In the genomic region with DNA sequence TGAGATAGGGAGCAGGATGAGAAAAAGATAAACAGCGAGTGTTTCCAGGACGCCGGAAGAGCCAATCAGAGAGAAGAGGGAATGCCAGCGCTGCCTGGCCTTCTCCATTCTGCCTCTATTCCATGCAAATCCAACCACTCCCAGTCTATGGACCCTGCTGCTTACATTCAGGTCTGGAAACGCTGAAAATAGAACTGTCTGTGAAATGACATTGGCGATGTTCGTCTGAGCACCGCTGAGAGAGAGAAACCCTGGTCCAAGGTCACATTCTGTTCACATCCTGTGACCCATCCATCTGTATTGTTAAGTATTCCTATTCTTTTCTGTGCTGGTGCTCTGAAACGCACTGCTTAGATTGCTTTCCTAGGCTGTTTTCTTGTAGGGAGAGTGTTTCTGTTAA, we compare ENCODE assay signal across 11 mouse cellular contexts. TPM values are rescaled to one million over a fixed set of nuclear protein-coding genes. Genes with fewer than 3 reads are reported as not detected.
DNase-seq lines count a peak whose midpoint lies in the region; ATAC-seq lines count a peak whose summit lies in the region.
"Had no signal": no experiment of that assay in that cellular context is flagged by ENCODE, and none has a peak within 500 bp of the region (broad histone marks: within the 10 kb centered on the region; RNA-seq: fewer than 3 reads in every experiment).

No protein-coding gene starts in this region.

- peak overlapping the region; percentile 27; the same call in 1 of the 2 replicates for H3K4me3 ChIP-seq in heart, embryonic 13.5 days
- no peak overlapping the region for H3K4me3 ChIP-seq in forebrain, embryonic 11.5 days (ENCODE audit: low read depth, low read length)
- no peak overlapping the region for H3K4me3 ChIP-seq in midbrain, embryonic 11.5 days (ENCODE audit: low read depth, low read length)
- H3K4me3 ChIP-seq: limb, embryonic 15.5 days had no signal

- no peaks in the 10 kb centered on the region for H3K36me3 ChIP-seq in heart, embryonic 13.5 days
- H3K36me3 ChIP-seq in forebrain, embryonic 11.5 days (ENCODE audit: control insufficient read depth, insufficient read depth, low read length): no peaks in the 10 kb centered on the region
- H3K36me3 ChIP-seq in midbrain, embryonic 11.5 days (ENCODE audit: control insufficient read depth, insufficient read depth, low read length): no peaks in the 10 kb centered on the region
- H3K36me3 ChIP-seq: limb, embryonic 15.5 days had no signal

- ATAC-seq in heart, embryonic 13.5 days (ENCODE audit: extremely low read depth, insufficient number of reproducible peaks, low FRiP score, low TSS enrichment): no peak
- peak; percentile 66 for ATAC-seq in forebrain, embryonic 11.5 days (replicated peaks; ENCODE audit: low FRiP score)
- ATAC-seq in midbrain, embryonic 11.5 days (ENCODE audit: low FRiP score): no peak

- H3K9ac ChIP-seq in heart, embryonic 13.5 days: peak overlapping the region; percentile 28; the same call in 1 of the 2 replicates
- H3K9ac ChIP-seq in forebrain, embryonic 11.5 days (ENCODE audit: low read length): no peak overlapping the region
- peak overlapping the region; percentile 31; the same call in 1 of the 2 replicates for H3K9ac ChIP-seq in midbrain, embryonic 11.5 days (ENCODE audit: low read length)
- H3K9ac ChIP-seq: limb, embryonic 15.5 days had no signal

- H3K27me3 ChIP-seq in heart, embryonic 13.5 days (replicated peaks): no peaks in the 10 kb centered on the region
- no peaks in the 10 kb centered on the region for H3K27me3 ChIP-seq in forebrain, embryonic 11.5 days (ENCODE audit: control insufficient read depth, insufficient read depth, low read length)
- H3K27me3 ChIP-seq in midbrain, embryonic 11.5 days (ENCODE audit: control insufficient read depth, insufficient read depth, low read length): no peaks in the 10 kb centered on the region
- H3K27me3 ChIP-seq: limb, embryonic 15.5 days had no signal

- peaks cover 22% of the 10 kb centered on the region for H3K4me1 ChIP-seq in heart, embryonic 13.5 days
- H3K4me1 ChIP-seq in forebrain, embryonic 11.5 days (replicated peaks; ENCODE audit: control insufficient read depth, insufficient read depth, low read length): peaks cover 10% of the 10 kb centered on the region
- peaks cover 5% of the 10 kb centered on the region for H3K4me1 ChIP-seq in midbrain, embryonic 11.5 days (ENCODE audit: control insufficient read depth, insufficient read depth, low read length)
- H3K4me1 ChIP-seq: limb, embryonic 15.5 days had no signal

- peak overlapping the region; percentile 58 for H3K4me2 ChIP-seq in heart, embryonic 13.5 days
- H3K4me2 ChIP-seq in forebrain, embryonic 11.5 days (ENCODE audit: low read depth, low read length, severe bottlenecking): peak overlapping the region; percentile 26; the same call in 1 of the 2 replicates
- peak overlapping the region; percentile 15; the same call in 1 of the 2 replicates for H3K4me2 ChIP-seq in midbrain, embryonic 11.5 days
- H3K4me2 ChIP-seq: limb, embryonic 15.5 days had no signal

- 9% methylated on average over 9 of the region's 9 CpGs for WGBS in heart, embryonic 13.5 days
- WGBS in forebrain, embryonic 11.5 days: 27% methylated on average over 9 of the region's 9 CpGs
- WGBS in midbrain, embryonic 11.5 days: 31% methylated on average over 9 of the region's 9 CpGs

- peak overlapping the region; percentile 28; the same call in 1 of the 2 replicates for H3K27ac ChIP-seq in heart, embryonic 13.5 days (replicated peaks)
- H3K27ac ChIP-seq in forebrain, embryonic 11.5 days (ENCODE audit: low read depth, low read length): peak overlapping the region; percentile 37
- H3K27ac ChIP-seq in midbrain, embryonic 11.5 days (ENCODE audit: low read depth, low read length): peak overlapping the region; percentile 58; the same call in 1 of the 2 replicates
- H3K27ac ChIP-seq: limb, embryonic 15.5 days had no signal

- DNase-seq in heart, postnatal 4 days: no peak
- peak; percentile 62 for DNase-seq in ES-CJ7 (ENCODE audit: low read depth, low spot score)
- DNase-seq in forebrain, embryonic 11.5 days (ENCODE audit: low spot score): no peak
- peak; percentile 90 for DNase-seq in midbrain, embryonic 11.5 days (ENCODE audit: low spot score, missing footprints)
- DNase-seq in kidney, adult 8-10 months: no peak
- DNase-seq in frontal cortex, postnatal 25 days (ENCODE audit: low spot score in 2 of 2): no peak
- no peak for DNase-seq in kidney, postnatal 14 days
- DNase-seq: cerebellum, adult 18-20 months; kidney, postnatal 4 days had no signal

- no peaks in the 10 kb centered on the region for H3K9me3 ChIP-seq in heart, embryonic 13.5 days
- H3K9me3 ChIP-seq in forebrain, embryonic 11.5 days (ENCODE audit: control insufficient read depth, low read length): no peaks in the 10 kb centered on the region
- H3K9me3 ChIP-seq in midbrain, embryonic 11.5 days (ENCODE audit: control insufficient read depth, low read length): no peaks in the 10 kb centered on the region
- H3K9me3 ChIP-seq: limb, embryonic 15.5 days had no signal

RNA-seq across cellular contexts. Expression of gene Ubl7, which starts 9.6 kb away (rescaled TPM):
- 104 and 106 TPM in 2 replicates for polyA plus RNA-seq in heart, embryonic 13.5 days (2015; fragmentation: Nextera tagmentation; extraction: Ambion mirVana)
- 10 to 100 TPM; 66.3 to 66.5 TPM for total RNA-seq in heart, postnatal 4 days (2021)
- 114 and 126 TPM in 2 replicates for polyA plus RNA-seq in forebrain, embryonic 11.5 days (2014; fragmentation: Nextera tagmentation; extraction: Ambion mirVana)
- polyA plus RNA-seq in midbrain, embryonic 11.5 days (2014; fragmentation: Nextera tagmentation; extraction: Ambion mirVana): 111 and 112 TPM in 2 replicates

RNA-seq across cellular contexts. Expression of gene Sema7a, which starts 38.7 kb away (rescaled TPM):
- polyA plus RNA-seq in heart, embryonic 13.5 days (2015; fragmentation: Nextera tagmentation; extraction: Ambion mirVana): 0.13 and 0.38 TPM in 2 replicates
- total RNA-seq in heart, postnatal 4 days (2021): 10 to 100 TPM; 26.0 to 30.1 TPM
- polyA plus RNA-seq in forebrain, embryonic 11.5 days (2014; fragmentation: Nextera tagmentation; extraction: Ambion mirVana): 0.52 and 1.3 TPM in 2 replicates
- polyA plus RNA-seq in midbrain, embryonic 11.5 days (2014; fragmentation: Nextera tagmentation; extraction: Ambion mirVana): 0.78 and 1.0 TPM in 2 replicates

Comparison
In these comparisons a context has a peak if more than half of its experiments do, and no peak if none do; other contexts are left out.
1. DNase-seq: peak in ES-CJ7 (single experiment) and midbrain, embryonic 11.5 days (single experiment); none in heart, postnatal 4 days (single experiment), forebrain, embryonic 11.5 days (single experiment), kidney, adult 8-10 months (0 of 2), frontal cortex, postnatal 25 days (0 of 2) and kidney, postnatal 14 days (single experiment).
2. Peak in every context shown above with its lines, with median percentiles within 50 percentile points of each other: H3K27ac ChIP-seq and H3K4me2 ChIP-seq.